Mouse (Mus musculus) C2C12 (cell line): Measurements from ENCODE around the gene Tsc22d1. TPM values are rescaled to one million over a fixed set of nuclear protein-coding genes. Genes with fewer than 3 reads are reported as not detected.

Experiments
- H3K27me3 ChIP-seq: one replicate; pipeline ENCODE4 v1.6.1; 2011; ENCODE audit not compliant: control insufficient read depth, insufficient read depth, insufficient read length
- H3K36me3 ChIP-seq: one replicate; pipeline ENCODE4 v1.6.1; 2011; ENCODE audit not compliant: control insufficient read depth, insufficient read depth
- H3K4me3 ChIP-seq: one replicate; pipeline ENCODE4 v1.5.1; 2011; ENCODE audit warnings: mild to moderate bottlenecking, control low read depth; ENCODE audit not compliant: poor library complexity, insufficient read depth, severe bottlenecking
- H3K79me2 ChIP-seq: one replicate; pipeline ENCODE4 v1.6.1; 2011; ENCODE audit not compliant: control insufficient read depth, insufficient read depth
- H3K79me3 ChIP-seq: one replicate; pipeline ENCODE4 v1.6.1; 2011; ENCODE audit warnings: low read depth, control low read depth
- H3ac ChIP-seq: one replicate; pipeline ENCODE3; 2011; ENCODE audit warnings: low read depth; ENCODE audit not compliant: control insufficient read depth, insufficient read length
- CEBPB ChIP-seq: IDR thresholded peaks from one replicate; pipeline ENCODE4 v1.6.1; 2011; ENCODE audit warnings: low read depth, mild to moderate bottlenecking, control low read depth, moderate library complexity
- CTCF ChIP-seq: IDR thresholded peaks from one replicate; pipeline ENCODE4 v1.5.1; 2011; ENCODE audit not compliant: control insufficient read depth, insufficient read depth, insufficient read length
- FOSL1 ChIP-seq: IDR thresholded peaks from one replicate; pipeline ENCODE4 v1.8.0; 2011; ENCODE audit warnings: mild to moderate bottlenecking, low read length; ENCODE audit not compliant: poor library complexity, insufficient read depth, severe bottlenecking
- MAX ChIP-seq: IDR thresholded peaks from one replicate; pipeline ENCODE4 v1.6.1; 2011; ENCODE audit warnings: mild to moderate bottlenecking, control low read depth
- MYOD1 ChIP-seq: IDR thresholded peaks from one replicate; pipeline ENCODE4 v1.6.1; 2011; ENCODE audit warnings: low read depth; ENCODE audit not compliant: control insufficient read depth, insufficient read length
- MYOG ChIP-seq: IDR thresholded peaks from one replicate; pipeline ENCODE4 v1.6.1; 2011; ENCODE audit not compliant: control insufficient read depth, insufficient read length; ENCODE audit errors: extremely low read depth
- USF1 ChIP-seq: IDR thresholded peaks from one replicate; pipeline ENCODE4 v1.6.1; 2011; ENCODE audit warnings: low read depth, mild to moderate bottlenecking, control low read depth, moderate library complexity
- polyA plus RNA-seq: library from polyadenylated mRNA; unstranded; fragments of >200 nt; fragmentation: generic; extraction: Trizol; gene quantifications from one replicate; pipeline ENCODE4 v1.2.1, GENCODE M21; 2012; ENCODE audit warnings: missing spikeins

The Tsc22d1 gene
- polyA plus RNA-seq, 1 experiment: 546 TPM

- Histone ChIP-seq H3K36me3 (peaks cover 11% of the 10 kb centered on the region), H3ac (no peak overlapping the region), H3K4me3 (no peak overlapping the region), H3K27me3 (no peaks in the 10 kb centered on the region), H3K79me3 (no peaks in the 10 kb centered on the region), H3K79me2 (no peaks in the 10 kb centered on the region)
- TF ChIP-seq CTCF: no peak
- no peak for TF ChIP-seq MYOD1
- no peak for TF ChIP-seq USF1
- no peak for TF ChIP-seq FOSL1
- no peak for TF ChIP-seq MAX
- no peak for TF ChIP-seq CEBPB
- TF ChIP-seq MYOG: no peak
Observed at GRCm38 (mm10) chr14:76535096-76535495, 120.3 kb downstream of the Tsc22d1 start.

- no peak for TF ChIP-seq MAX
- TF ChIP-seq MYOD1: no peak
- TF ChIP-seq FOSL1: no peak
- TF ChIP-seq USF1: no peak
- no peak for TF ChIP-seq CEBPB
- TF ChIP-seq MYOG: no peak
- TF ChIP-seq CTCF: no peak
- no peaks in the 10 kb centered on the region for H3K27me3 ChIP-seq
- H3K36me3 ChIP-seq: peaks cover 17% of the 10 kb centered on the region
- H3ac ChIP-seq: no peak overlapping the region
- no peaks in the 10 kb centered on the region for H3K79me2 ChIP-seq
- H3K4me3 ChIP-seq: no peak overlapping the region
- H3K79me3 ChIP-seq: no peaks in the 10 kb centered on the region
Observed at GRCm38 (mm10) chr14:76536921-76537320, 122.2 kb downstream of the Tsc22d1 start.

GRCm38 (mm10) chr14:76540005-76540670 is 125.4 kb downstream of the Tsc22d1 start:
- H3K4me3 ChIP-seq: no peak overlapping the region
- H3K27me3 ChIP-seq: no peaks in the 10 kb centered on the region
- no peak overlapping the region for H3ac ChIP-seq
- H3K79me3 ChIP-seq: no peaks in the 10 kb centered on the region
- peaks cover 7% of the 10 kb centered on the region for H3K36me3 ChIP-seq
- no peaks in the 10 kb centered on the region for H3K79me2 ChIP-seq
- no peak for TF ChIP-seq CEBPB
- TF ChIP-seq FOSL1: no peak
- no peak for TF ChIP-seq MYOG
- no peak for TF ChIP-seq MAX
- TF ChIP-seq CTCF: no peak
- no peak for TF ChIP-seq USF1
- TF ChIP-seq MYOD1: no peak

GRCm38 (mm10) chr14:76541341-76541740 is 126.6 kb downstream of the Tsc22d1 start:
- Histone ChIP-seq H3K36me3 (peaks cover 7% of the 10 kb centered on the region), H3K4me3 (no peak overlapping the region), H3ac (no peak overlapping the region), H3K79me3 (no peaks in the 10 kb centered on the region), H3K27me3 (no peaks in the 10 kb centered on the region), H3K79me2 (no peaks in the 10 kb centered on the region)
- TF ChIP-seq MYOD1: no peak
- no peak for TF ChIP-seq MYOG
- TF ChIP-seq CTCF: no peak
- TF ChIP-seq MAX: no peak
- no peak for TF ChIP-seq FOSL1
- no peak for TF ChIP-seq USF1
- no peak for TF ChIP-seq CEBPB

DNA sequence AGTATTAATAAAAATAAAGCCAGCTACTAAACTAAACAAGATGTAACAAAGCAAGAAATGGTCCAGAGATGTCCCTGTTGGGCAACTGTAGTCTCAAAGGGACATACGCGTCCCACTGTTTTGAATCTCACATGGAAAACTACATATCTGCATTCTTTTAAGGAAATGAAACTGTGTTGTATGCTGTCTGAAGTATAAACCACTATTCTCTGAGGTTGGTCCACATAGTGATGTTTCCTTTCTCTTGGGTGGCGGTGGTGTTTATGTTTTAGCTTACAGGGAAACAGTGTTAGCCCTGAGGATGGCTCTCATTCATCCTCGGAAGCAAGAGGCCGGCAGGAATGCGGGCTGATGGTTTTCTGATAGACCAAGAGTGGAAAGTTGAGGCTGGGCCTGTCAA is 129.4 kb downstream of the Tsc22d1 start:
- no peaks in the 10 kb centered on the region for H3K27me3 ChIP-seq
- H3K4me3 ChIP-seq: no peak overlapping the region
- H3K79me2 ChIP-seq: no peaks in the 10 kb centered on the region
- peaks cover 7% of the 10 kb centered on the region for H3K36me3 ChIP-seq
- no peaks in the 10 kb centered on the region for H3K79me3 ChIP-seq
- TF ChIP-seq MAX: no peak
- TF ChIP-seq MYOD1: no peak
- no peak for TF ChIP-seq CTCF
- TF ChIP-seq USF1: no peak
- TF ChIP-seq CEBPB: no peak
- no peak for TF ChIP-seq MYOG
- no peak for TF ChIP-seq FOSL1
- H3ac ChIP-seq: no peak overlapping the region
